Mouse (Mus musculus) fat pad, adult 2 months (tissue): ENCODE data around the gene Leng8.
A peak's percentile ranks its signal among the peaks of the same experiment; 100 is the strongest.
"Not testable (repeated sequence)": the region's sequence is repeated elsewhere in the genome, so short reads cannot be mapped to it uniquely, and the experiment has no call there.

Experiments used
- DNase-seq: peaks from one replicate; pipeline ENCODE4 v3.0.0-alpha.2; 2011; ENCODE audit warnings: low read depth, low spot score; ENCODE audit errors: extremely low read depth

Gene Leng8

GRCm38 (mm10) chr7:4146241-4147180 lies 9.7 kb downstream of the Leng8 start:
- DNase-seq, result no peak

DNA sequence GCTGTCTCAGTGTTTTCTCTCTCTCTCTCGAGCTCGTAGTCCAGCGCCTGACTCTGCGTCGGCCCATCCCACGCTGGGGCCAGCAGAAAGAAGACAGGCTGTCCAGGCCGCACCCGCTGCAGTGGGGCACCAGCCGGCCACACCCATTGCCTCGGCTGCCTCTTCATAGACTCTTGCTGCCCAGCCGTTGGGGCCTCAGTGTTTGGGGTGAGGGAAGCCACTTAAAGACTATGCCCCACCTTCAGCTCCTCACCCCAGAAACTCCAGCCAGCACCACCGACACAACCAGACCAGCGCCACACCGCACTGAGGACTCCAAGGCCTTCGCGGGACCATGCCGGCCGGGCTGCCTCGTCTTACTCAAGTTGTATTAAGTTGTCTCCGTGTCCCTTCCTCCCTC lies 10.5 kb downstream of the Leng8 start:
- DNase-seq, result no peak

GRCm38 (mm10) chr7:4147836-4148235 lies 11.0 kb downstream of the Leng8 start:
- no peak for DNase-seq

GRCm38 (mm10) chr7:4148341-4149208 lies 11.7 kb downstream of the Leng8 start:
- DNase-seq, result no peak

- no peak for DNase-seq
Measured at GRCm38 (mm10) chr7:4149209-4150054, 12.6 kb downstream of the Leng8 start.

DNA sequence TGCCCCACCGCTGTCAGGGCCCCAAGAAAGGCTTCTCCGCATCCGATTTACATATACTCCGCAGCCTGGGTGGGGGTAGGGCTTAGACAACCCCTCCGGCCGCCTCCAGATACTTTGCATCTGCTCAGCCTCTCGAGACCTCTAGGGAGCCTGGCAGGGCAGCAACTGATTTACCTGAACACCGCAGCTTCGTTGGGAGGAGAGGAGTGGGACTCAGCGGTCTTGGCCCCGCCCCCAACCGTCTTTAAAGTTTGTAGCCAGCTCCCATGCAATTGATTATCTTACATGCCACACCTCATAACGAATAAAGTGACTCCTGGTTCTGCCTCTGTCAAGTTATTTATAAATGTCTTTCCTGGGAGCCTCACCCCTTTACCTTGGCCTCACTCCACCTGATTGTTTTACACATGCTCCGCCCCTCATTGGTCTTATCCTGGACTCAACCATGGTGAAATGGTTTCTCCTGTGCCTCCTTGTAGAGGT lies 13.3 kb downstream of the Leng8 start, which contains the start of gene Leng9:
Leng9 (minus strand) TSS at position 316 of the 483 bp plus-strand sequence.
- no peak for DNase-seq

GRCm38 (mm10) chr7:4150811-4151221 lies 14.0 kb downstream of the Leng8 start:
- peak; percentile 66 for DNase-seq

GRCm38 (mm10) chr7:4151241-4151640 lies 14.4 kb downstream of the Leng8 start:
- no peak for DNase-seq

DNA sequence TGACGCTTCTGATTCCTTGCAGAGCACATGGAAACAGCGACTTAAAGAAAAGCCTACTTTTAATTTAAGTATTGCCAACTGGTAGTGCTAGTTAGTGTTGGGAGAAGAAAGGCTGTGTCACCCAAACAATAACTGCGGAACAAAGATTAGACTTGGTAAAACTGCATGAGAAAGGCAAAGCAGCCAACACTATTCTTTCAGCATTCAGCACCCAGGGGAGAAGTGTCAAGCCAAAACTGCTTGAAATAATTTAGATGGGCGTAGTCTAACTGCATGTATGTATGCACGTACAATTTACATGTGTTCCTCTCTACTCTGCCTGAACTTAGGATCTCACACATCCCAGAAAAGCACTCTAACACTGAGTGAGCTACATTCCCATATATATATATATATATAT lies 17.5 kb downstream of the Leng8 start:
- DNase-seq, result no peak

DNA sequence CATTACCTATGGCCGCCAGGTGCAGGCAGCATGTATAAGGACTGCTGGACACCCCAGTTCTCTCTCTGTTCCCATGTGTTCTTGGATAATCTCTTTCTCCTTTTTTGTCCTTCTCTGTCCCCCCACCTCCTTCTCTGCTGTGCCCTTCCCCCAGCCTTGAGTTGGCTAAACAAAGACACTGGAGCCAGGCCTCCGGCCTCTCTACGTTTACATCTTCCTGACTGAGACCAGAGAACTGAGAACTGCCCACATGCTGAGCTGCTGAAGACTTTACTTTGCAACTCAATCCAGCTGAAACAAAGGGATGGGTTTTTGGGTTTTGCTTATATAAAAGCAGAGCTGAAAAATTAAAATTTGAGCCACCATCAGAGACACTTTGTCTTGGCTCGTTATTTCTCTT lies 18.1 kb downstream of the Leng8 start:
- no peak for DNase-seq

DNA sequence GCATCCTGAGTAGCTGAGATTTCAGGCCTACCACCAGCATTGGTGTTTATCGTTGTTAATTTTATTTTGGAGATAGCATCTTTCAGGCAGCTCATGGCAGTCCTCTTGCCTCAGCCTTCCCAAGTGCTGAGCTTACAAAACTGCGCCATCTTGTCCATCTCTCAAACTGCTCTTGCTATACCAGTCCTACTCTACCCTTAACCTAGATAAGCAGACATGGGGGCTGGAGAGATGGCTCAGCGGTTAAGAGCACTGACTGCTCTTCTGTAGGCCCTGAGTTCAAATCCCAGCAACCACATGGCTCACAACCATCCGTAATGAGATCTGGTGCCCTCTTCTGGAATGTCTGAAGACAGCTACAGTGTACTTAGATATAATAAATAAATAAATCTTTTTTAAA lies 24.8 kb downstream of the Leng8 start:
- not testable (repeated sequence) for DNase-seq

- DNase-seq, result no peak
Measured at GRCm38 (mm10) chr7:4163571-4164072, 26.8 kb downstream of the Leng8 start.

DNA sequence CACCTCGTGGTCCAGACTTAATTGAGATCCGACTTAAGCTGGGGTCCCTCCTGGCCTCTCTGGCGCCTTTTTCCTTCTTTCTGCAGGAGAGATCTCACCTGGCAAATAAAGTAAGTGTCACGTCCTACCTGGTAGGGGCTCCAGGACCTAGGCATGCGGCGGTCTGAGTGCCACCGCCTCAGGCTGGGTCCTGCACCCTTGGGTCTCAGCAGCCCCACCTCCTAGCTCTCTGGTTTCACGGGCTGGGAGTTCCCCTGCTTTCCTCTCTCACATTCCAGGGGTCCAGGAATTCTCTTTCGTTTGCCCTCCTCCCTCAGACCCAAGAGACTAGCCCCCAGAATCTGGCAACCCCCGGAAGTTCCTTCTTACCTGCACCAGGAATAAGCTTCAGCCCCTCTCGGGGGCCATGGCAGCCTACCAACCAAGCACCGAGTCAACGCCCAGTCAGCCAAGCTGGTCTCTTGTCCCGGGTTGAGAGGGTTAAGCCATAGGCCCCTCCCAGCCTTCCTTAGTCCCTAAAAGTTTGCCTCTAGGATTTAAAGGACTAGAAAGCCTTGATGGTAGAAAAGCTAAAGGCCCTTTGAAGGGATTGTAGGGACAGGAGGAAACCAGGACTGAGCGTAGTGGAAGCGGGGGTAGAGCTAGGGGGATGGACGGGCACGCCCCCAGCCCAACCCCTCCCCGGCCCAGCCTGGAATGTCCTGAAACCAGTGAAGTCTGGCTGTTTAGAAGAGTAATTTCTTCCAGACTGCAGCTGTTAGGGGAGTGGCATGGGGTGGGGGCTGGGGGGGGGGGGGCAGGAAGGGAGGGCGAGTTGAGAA lies 27.5 kb downstream of the Leng8 start, which contains the start of gene Cdc42ep5:
Cdc42ep5 (minus strand) TSS at position 771 of the 821 bp plus-strand sequence.
- no peak for DNase-seq

- DNase-seq, result no peak
Measured at GRCm38 (mm10) chr7:4165286-4165685, 28.4 kb downstream of the Leng8 start.

- no peak for DNase-seq
Measured at GRCm38 (mm10) chr7:4167098-4167497, 30.3 kb downstream of the Leng8 start.

GRCm38 (mm10) chr7:4170193-4170938 lies 33.5 kb downstream of the Leng8 start:
- no peak for DNase-seq

GRCm38 (mm10) chr7:4178438-4178837 lies 41.6 kb downstream of the Leng8 start:
- no peak for DNase-seq
